Mouse (Mus musculus) kidney, adult 18-20 months (tissue): ENCODE measurements around the gene Pdc.
"Not testable (repeated sequence)": the region's sequence is repeated elsewhere in the genome, so short reads cannot be mapped to it uniquely, and the experiment has no call there.

ENCODE experiments used
- DNase-seq: peaks from one replicate; pipeline ENCODE4 v3.0.0; 2021

Gene Pdc

GRCm38 (mm10) chr1:150319205-150319604 is at the start of gene Pdc:
Gene Pdc, plus strand, starts transcription at chr1:150319417.
- DNase-seq = no peak

- DNase-seq = not testable (repeated sequence)
These were observed 25.2 kb upstream of the Pdc start for GRCm38 (mm10) chr1:150294051-150294450.

GRCm38 (mm10) chr1:150307599-150307998 is 11.6 kb upstream of the Pdc start:
- no peak for DNase-seq

- DNase-seq = no peak
These were observed 15.9 kb downstream of the Pdc start for GRCm38 (mm10) chr1:150335111-150335510.

GRCm38 (mm10) chr1:150360864-150361263 is 41.6 kb downstream of the Pdc start:
- DNase-seq = no peak

- DNase-seq = no peak
These were observed 53.7 kb downstream of the Pdc start for GRCm38 (mm10) chr1:150372895-150373294.

GRCm38 (mm10) chr1:150374247-150374646 is 55.0 kb downstream of the Pdc start:
- no peak for DNase-seq
